Mouse (Mus musculus) megakaryocyte, embryonic 14.5 days (primary cell): Measurements from ENCODE around the gene Olfr887.

Source experiments
- FLI1 ChIP-seq: IDR thresholded peaks from 2 replicates; pipeline ENCODE4 v1.6.1; 2012; ENCODE audit warnings: low read length, inconsistent platforms, mixed read lengths
- GATA1 ChIP-seq: IDR thresholded peaks from 3 replicates; pipeline ENCODE4 v1.6.1; 2012; ENCODE audit warnings: mixed read lengths, low read length, inconsistent platforms, borderline replicate concordance

DNA sequence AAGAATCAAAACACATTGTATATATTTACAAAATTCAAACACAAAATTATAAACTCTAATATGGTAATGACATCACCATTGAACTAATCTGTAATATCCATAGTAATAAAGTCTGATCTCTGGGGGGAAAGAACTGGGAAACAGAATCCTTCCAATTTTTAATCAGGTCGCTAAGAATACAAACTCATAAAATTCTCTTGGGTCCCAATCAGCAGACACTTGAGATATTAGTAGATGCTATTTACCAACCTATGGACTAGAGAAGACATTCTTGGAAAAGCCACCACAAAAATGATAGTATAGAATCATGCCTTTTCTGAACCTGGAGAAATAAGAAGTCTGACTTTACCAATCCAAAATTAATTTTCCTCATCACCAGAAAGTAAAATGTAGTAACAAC is 24.0 kb downstream of the Olfr887 start, which contains the start of gene Olfr888:
- TF ChIP-seq FLI1 (no peak), GATA1 (no peak)
